Mouse (Mus musculus) kidney, adult 2 months (tissue): ENCODE measurements at regions not wholly inside any gene's neighbourhood (a gene's known extent, or its start where the extent isn't known, plus 50 kb on each side); places are given as distances from the start of the nearest gene placed in this dataset.

Experiments used
- CTCF ChIP-seq: fragments of 200-500 bp; conservative IDR thresholded peaks from 2 replicates; pipeline ENCODE4 v1.5.1; 2011; ENCODE audit warnings: low read depth, mild to moderate bottlenecking, control low read depth, low read length, moderate library complexity, mixed read lengths; ENCODE audit not compliant: insufficient read depth, insufficient read length
- POLR2A ChIP-seq: fragments of 200-500 bp; IDR thresholded peaks from one replicate; pipeline ENCODE4 v1.6.1; 2011; ENCODE audit warnings: low read depth, low read length, control low read depth

DNA sequence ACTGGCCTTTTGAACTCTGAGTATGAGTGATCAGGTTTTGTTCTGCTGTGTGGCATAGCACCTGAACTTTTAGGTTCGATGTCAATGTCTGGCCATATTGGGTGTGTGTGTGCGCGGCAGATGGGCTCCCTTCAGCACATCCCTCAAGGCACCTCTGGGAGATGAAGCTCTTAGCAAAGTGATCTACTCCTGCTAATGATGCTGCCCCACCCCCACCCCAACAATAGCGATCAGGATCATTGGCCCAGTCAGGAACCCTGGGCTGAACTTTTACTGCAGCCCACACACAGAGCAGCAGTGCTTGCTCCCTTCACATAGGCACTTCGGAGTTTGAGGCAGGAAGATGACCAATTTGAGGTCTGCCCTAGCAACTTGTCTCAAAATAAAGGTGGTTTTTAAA, 141.9 kb upstream of the Lrig1 start:
- TF ChIP-seq CTCF, result no peak
- TF ChIP-seq POLR2A, result no peak
